Mouse (Mus musculus) urinary bladder, postnatal 10 days (tissue): ENCODE data around the gene Hist1h2ac.
"Not testable (repeated sequence)": the region's sequence is repeated elsewhere in the genome, so short reads cannot be mapped to it uniquely, and the experiment has no call there.

Source experiments
- DNase-seq: peaks from one replicate; pipeline ENCODE4 v3.0.0; 2022; ENCODE audit warnings: low spot score

Hist1h2ac gene

GRCm38 (mm10) chr13:23699767-23700166, 16.0 kb upstream of the Hist1h2ac start:
- DNase-seq = no peak

GRCm38 (mm10) chr13:23698996-23699395, 15.2 kb upstream of the Hist1h2ac start:
- no peak for DNase-seq

GRCm38 (mm10) chr13:23698300-23698693, 14.5 kb upstream of the Hist1h2ac start, which contains the start of gene Hist1h4c:
Gene Hist1h4c, minus strand, starts transcription at chr13:23698454.
- peak; percentile 93 for DNase-seq

GRCm38 (mm10) chr13:23697491-23698299, 13.9 kb upstream of the Hist1h2ac start:
- no peak for DNase-seq

- DNase-seq = no peak
These were observed 12.3 kb upstream of the Hist1h2ac start for GRCm38 (mm10) chr13:23696061-23696474.

GRCm38 (mm10) chr13:23695514-23695913, 11.8 kb upstream of the Hist1h2ac start, which contains the start of gene Hist1h1t:
Gene Hist1h1t, plus strand, starts transcription at chr13:23695814.
- DNase-seq = no peak

GRCm38 (mm10) chr13:23694956-23695355, 11.2 kb upstream of the Hist1h2ac start:
- DNase-seq = no peak

- no peak for DNase-seq
These were observed 10.2 kb upstream of the Hist1h2ac start for GRCm38 (mm10) chr13:23693856-23694440.

- DNase-seq = no peak
These were observed 5.7 kb upstream of the Hist1h2ac start for GRCm38 (mm10) chr13:23689459-23689858.

- DNase-seq = no peak
These were observed 5.2 kb upstream of the Hist1h2ac start for GRCm38 (mm10) chr13:23688956-23689355.

GRCm38 (mm10) chr13:23687907-23688306, 4.2 kb upstream of the Hist1h2ac start:
- no peak for DNase-seq

GRCm38 (mm10) chr13:23687181-23687580, 3.4 kb upstream of the Hist1h2ac start:
- DNase-seq = no peak

- DNase-seq = no peak
These were observed 2.2 kb upstream of the Hist1h2ac start for GRCm38 (mm10) chr13:23685966-23686365.

- DNase-seq = no peak
These were observed 1.5 kb upstream of the Hist1h2ac start for GRCm38 (mm10) chr13:23685121-23685861.

- DNase-seq = not testable (repeated sequence)
These were observed 672 bp upstream of the Hist1h2ac start for GRCm38 (mm10) chr13:23684295-23684945.

- not testable (repeated sequence) for DNase-seq
These were observed 597 bp downstream of the Hist1h2ac start for GRCm38 (mm10) chr13:23682947-23683754.

- no peak for DNase-seq
These were observed 1.2 kb downstream of the Hist1h2ac start for GRCm38 (mm10) chr13:23682623-23682946.

- DNase-seq = no peak
These were observed 1.7 kb downstream of the Hist1h2ac start for GRCm38 (mm10) chr13:23681990-23682582.

GRCm38 (mm10) chr13:23662536-23662935, 21.2 kb downstream of the Hist1h2ac start:
- DNase-seq = no peak

GRCm38 (mm10) chr13:23659636-23660366, 23.9 kb downstream of the Hist1h2ac start:
- DNase-seq = no peak
